Mouse (Mus musculus) splenic B cell, adult 2 months (primary cell): ENCODE results near the gene Peak1.
A peak's percentile ranks its signal among the peaks of the same experiment; 100 is the strongest.

ENCODE experiments used
- DNase-seq: peaks from one replicate; pipeline ENCODE4 v3.0.0-alpha.2; 2011; ENCODE audit warnings: low read depth, low spot score
- H3K27me3 ChIP-seq: 2 replicates; pipeline ENCODE4 v1.6.1; 2012; ENCODE audit warnings: mild to moderate bottlenecking, low read length, moderate library complexity, mixed read lengths; ENCODE audit not compliant: control insufficient read depth, poor library complexity, insufficient read depth, severe bottlenecking
- H3K36me3 ChIP-seq: 2 replicates; pipeline ENCODE4 v1.6.1; 2012; ENCODE audit warnings: mild to moderate bottlenecking, low read length, moderate library complexity, mixed read lengths; ENCODE audit not compliant: control insufficient read depth, poor library complexity, insufficient read depth, severe bottlenecking

Gene Peak1

GRCm38 (mm10) chr9:56260495-56261136, 157.3 kb downstream of the Peak1 start:
- peak; percentile 10 for DNase-seq

GRCm38 (mm10) chr9:56259790-56260494, 157.9 kb downstream of the Peak1 start:
- DNase-seq: no peak
- Histone ChIP-seq H3K27me3 (no peaks in the 10 kb centered on the region), H3K36me3 (0 out of 2 replicates have a peak, but pooled peaks cover 2% of the 10 kb centered on the region)

More at GRCm38 (mm10) chr9:56260495-56261136, 157.3 kb downstream of the Peak1 start:
- Histone ChIP-seq H3K27me3 (no peaks in the 10 kb centered on the region), H3K36me3 (0 out of 2 replicates have a peak, but pooled peaks cover 2% of the 10 kb centered on the region)

GRCm38 (mm10) chr9:56258261-56258790, 159.5 kb downstream of the Peak1 start:
- no peaks in the 10 kb centered on the region for H3K27me3 ChIP-seq
- H3K36me3 ChIP-seq: 0 out of 2 replicates have a peak, but pooled peaks cover 2% of the 10 kb centered on the region
- no peak for DNase-seq

- Histone ChIP-seq H3K36me3 (0 out of 2 replicates have a peak, but pooled peaks cover 2% of the 10 kb centered on the region), H3K27me3 (no peaks in the 10 kb centered on the region)
- no peak for DNase-seq
These were observed 160.5 kb downstream of the Peak1 start for GRCm38 (mm10) chr9:56257227-56258000.

GRCm38 (mm10) chr9:56255676-56256432, 162.0 kb downstream of the Peak1 start:
- DNase-seq: no peak
- Histone ChIP-seq H3K27me3 (no peaks in the 10 kb centered on the region), H3K36me3 (0 out of 2 replicates have a peak, but pooled peaks cover 2% of the 10 kb centered on the region)

GRCm38 (mm10) chr9:56244336-56244735, 173.5 kb downstream of the Peak1 start:
- no peak for DNase-seq
- no peaks in the 10 kb centered on the region for H3K27me3 ChIP-seq
- H3K36me3 ChIP-seq: peaks cover 1% of the 10 kb centered on the region; the same call in 1 of the 2 replicates

GRCm38 (mm10) chr9:56243885-56244284, 174.0 kb downstream of the Peak1 start:
- no peaks in the 10 kb centered on the region for H3K27me3 ChIP-seq
- peaks cover 1% of the 10 kb centered on the region; the same call in 1 of the 2 replicates for H3K36me3 ChIP-seq
- no peak for DNase-seq

GRCm38 (mm10) chr9:56242686-56243085, 175.2 kb downstream of the Peak1 start:
- Histone ChIP-seq H3K36me3 (peaks cover 1% of the 10 kb centered on the region; the same call in 1 of the 2 replicates), H3K27me3 (no peaks in the 10 kb centered on the region)
- no peak for DNase-seq

GRCm38 (mm10) chr9:56241076-56241475, 176.8 kb downstream of the Peak1 start:
- Histone ChIP-seq H3K27me3 (no peaks in the 10 kb centered on the region), H3K36me3 (no peaks in the 10 kb centered on the region)
- no peak for DNase-seq

- no peak for DNase-seq
- no peaks in the 10 kb centered on the region for H3K27me3 ChIP-seq
- no peaks in the 10 kb centered on the region for H3K36me3 ChIP-seq
These were observed 182.0 kb downstream of the Peak1 start for GRCm38 (mm10) chr9:56235871-56236298.

GRCm38 (mm10) chr9:56235281-56235680, 182.6 kb downstream of the Peak1 start:
- no peak for DNase-seq
- no peaks in the 10 kb centered on the region for H3K36me3 ChIP-seq

GRCm38 (mm10) chr9:56234561-56234960, 183.3 kb downstream of the Peak1 start:
- no peak for DNase-seq
- no peaks in the 10 kb centered on the region for H3K36me3 ChIP-seq
- no peaks in the 10 kb centered on the region for H3K27me3 ChIP-seq

More at GRCm38 (mm10) chr9:56235281-56235680, 182.6 kb downstream of the Peak1 start:
- H3K27me3 ChIP-seq: no peaks in the 10 kb centered on the region

- no peak for DNase-seq
- no peaks in the 10 kb centered on the region for H3K27me3 ChIP-seq
- H3K36me3 ChIP-seq: no peaks in the 10 kb centered on the region
These were observed 184.6 kb downstream of the Peak1 start for GRCm38 (mm10) chr9:56233316-56233715.

GRCm38 (mm10) chr9:56230906-56231305, 187.0 kb downstream of the Peak1 start:
- no peak for DNase-seq
- Histone ChIP-seq H3K27me3 (no peaks in the 10 kb centered on the region), H3K36me3 (no peaks in the 10 kb centered on the region; the same call in 1 of the 2 replicates)
